Mouse (Mus musculus) cortical plate, adult 2 months (tissue): Measurements from ENCODE around the gene Asnsd1.

Experiments
- CTCF ChIP-seq: fragments of 200-500 bp; IDR thresholded peaks from 2 replicates; pipeline ENCODE4 v1.5.1; 2011; ENCODE audit warnings: mild to moderate bottlenecking, control low read depth, low read length; ENCODE audit not compliant: insufficient read depth; ENCODE audit errors: extremely low read depth
- POLR2A ChIP-seq: fragments of 200-500 bp; IDR thresholded peaks from 2 replicates; pipeline ENCODE4 v1.6.1; 2011; ENCODE audit warnings: mild to moderate bottlenecking, low read length, control low read depth; ENCODE audit not compliant: insufficient read depth; ENCODE audit errors: extremely low read depth

DNA sequence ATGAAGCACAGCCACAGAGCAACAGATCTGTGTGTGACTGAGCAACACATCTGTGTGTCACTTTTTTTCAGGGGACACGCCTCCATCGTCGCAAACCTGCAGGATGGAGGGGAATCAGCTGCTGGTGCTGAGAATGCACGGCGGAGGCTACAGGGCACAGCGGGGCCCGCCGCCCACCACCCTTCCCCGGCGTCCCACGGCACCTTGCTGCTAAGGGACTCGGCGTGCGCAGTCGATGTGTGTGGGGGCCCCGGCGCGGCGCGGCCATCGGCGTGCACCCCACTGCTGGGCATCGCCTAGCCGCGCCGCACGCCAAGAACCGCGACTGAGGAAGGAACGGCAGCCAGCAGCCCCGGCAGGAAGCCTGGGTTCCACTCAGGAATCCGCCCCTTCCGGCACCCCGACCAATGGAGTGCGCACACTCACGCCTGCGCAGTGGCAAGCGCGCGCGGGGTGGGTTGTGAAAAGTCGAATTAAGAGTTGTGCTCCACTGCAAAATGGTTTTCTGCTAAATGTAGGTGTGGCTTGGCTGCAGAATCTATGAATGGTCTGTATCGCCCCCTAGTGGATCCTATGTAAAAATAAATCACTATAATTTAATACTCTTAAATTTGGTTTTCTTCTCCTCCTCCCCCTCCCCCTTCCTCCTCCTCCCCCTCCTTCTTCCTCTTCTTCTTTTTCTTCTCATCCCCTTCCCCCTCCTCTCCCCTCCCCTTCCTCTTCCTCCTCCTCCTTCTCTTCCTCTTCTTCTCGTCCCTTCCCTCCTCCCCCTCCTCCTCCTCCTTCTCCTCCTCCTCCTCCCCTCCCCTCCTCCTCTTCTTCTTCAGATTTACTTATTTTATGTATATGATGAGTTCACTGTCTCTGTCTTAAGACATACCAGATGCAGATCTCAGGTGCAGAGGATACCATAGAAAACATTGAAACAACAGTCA is at the start of gene Asnsd1, which contains the start of the genes Asdurf and Gm28551:
- peak; percentile 25; the same call in 1 of the 2 replicates for TF ChIP-seq CTCF
- peak; percentile 92 for TF ChIP-seq POLR2A
